Mouse (Mus musculus): ENCODE results near the gene Bcl11a.

DNA sequence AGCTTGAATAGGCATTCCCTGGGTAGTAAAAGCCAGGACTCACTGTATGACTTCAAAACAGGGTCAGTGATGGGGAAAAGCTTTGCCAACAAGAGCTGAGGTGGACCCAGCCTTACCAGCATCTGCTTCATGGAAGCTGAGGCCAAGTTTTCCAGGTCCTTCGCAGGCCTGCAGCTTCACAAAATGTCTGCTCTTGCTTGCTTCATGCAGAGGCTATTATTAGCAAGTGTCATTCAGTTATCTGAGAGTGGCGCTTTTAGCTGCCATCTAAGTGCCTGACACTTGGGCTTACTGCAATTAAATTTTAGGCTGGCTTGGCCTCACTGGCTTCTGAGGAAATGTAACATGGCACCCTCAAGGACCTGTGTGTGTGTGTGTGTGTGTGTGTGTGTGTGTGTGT lies 32.3 kb downstream of the Bcl11a start:
- TF ChIP-seq CTCF (IDR thresholded peaks at IDR 0.05; ENCODE audit: extremely low read depth, insufficient read depth, insufficient read length, insufficient replicate concordance), result no peak
- no peak for TF ChIP-seq POLR2A (IDR thresholded peaks at IDR 0.05; ENCODE audit: low read depth, low read length)

Measured in spleen, adult 2 months (tissue).